Mouse (Mus musculus) ES-Bruce4 (cell line): Measurements from ENCODE around the gene Adck2.

ENCODE experiments used
- CTCF ChIP-seq: IDR thresholded peaks from one replicate; pipeline ENCODE4 v1.8.1; 2011; ENCODE audit warnings: low read depth, low read length
- EP300 ChIP-seq: IDR thresholded peaks from 2 replicates; pipeline ENCODE4 v1.6.1; 2011; ENCODE audit warnings: low read depth, low read length; ENCODE audit not compliant: insufficient read depth
- POLR2A ChIP-seq: IDR thresholded peaks from one replicate; pipeline ENCODE4 v1.8.1; 2011; ENCODE audit warnings: low read length; ENCODE audit not compliant: insufficient read depth

DNA sequence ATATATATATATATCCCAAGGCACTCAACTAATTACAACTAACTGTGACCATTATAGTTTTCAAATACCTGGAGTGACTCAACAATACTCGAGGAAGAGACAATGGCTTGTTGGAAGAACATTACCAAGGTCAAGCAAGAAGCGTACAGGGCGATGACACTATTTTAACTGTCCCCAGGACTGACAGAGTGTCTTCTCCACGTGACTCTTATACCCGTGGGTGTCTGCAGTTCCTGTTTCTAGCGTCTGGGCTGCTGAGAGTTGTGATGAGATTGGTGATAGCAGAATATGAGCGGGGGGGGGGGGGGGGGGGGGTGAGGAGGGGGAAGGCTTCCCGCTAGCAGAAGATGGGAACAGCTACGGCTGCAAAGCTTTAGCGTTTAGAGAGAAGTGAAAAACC lies 46.9 kb upstream of the Adck2 start:
- no peak for TF ChIP-seq CTCF
- TF ChIP-seq EP300 = no peak
- TF ChIP-seq POLR2A = no peak
